Mouse (Mus musculus): ENCODE measurements around the gene Elmo1. TPM values are rescaled to one million over a fixed set of nuclear protein-coding genes. Genes with fewer than 3 reads are reported as not detected.

Gene Elmo1
- total RNA-seq, 2 experiments from 2014 or later = 24.6 to 29.2 TPM

DNA sequence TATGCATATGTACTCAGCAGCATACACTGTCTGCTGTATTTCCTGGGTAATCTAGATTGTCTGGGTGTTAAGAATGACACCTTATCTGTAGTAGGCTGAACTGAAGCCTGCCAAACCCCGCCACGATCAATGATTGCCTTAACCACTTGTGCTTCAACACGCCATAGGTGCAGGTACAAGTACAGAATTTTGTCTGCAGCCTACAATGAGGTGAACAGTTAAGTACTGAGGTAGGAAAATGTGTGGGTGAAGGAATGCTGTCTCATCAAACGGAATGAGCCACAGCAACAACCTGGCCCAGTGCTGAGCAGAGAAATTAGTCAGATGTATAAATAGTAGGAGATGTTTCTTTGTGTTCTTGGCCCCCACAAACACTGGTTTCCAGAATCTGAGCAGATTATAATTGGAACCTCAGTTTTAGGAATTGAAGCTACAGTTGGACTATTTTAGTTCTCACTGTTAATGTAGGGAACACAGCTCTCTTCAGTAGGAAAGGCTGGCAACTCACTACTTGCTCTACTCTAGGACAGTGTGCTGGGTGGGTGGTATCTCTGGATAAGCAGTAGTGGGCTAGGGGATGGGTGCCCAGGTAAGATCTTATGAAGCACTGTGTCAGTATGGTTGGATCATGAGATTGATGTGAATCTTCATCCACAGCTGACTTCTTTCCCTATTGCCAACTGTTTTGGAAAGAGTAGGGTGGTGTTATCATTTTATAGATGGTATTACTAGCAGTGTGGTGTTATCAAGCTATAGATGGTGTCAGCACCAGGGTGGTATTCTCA, 4.7 kb downstream of the Elmo1 start:
- DNase-seq = no peak

DNA sequence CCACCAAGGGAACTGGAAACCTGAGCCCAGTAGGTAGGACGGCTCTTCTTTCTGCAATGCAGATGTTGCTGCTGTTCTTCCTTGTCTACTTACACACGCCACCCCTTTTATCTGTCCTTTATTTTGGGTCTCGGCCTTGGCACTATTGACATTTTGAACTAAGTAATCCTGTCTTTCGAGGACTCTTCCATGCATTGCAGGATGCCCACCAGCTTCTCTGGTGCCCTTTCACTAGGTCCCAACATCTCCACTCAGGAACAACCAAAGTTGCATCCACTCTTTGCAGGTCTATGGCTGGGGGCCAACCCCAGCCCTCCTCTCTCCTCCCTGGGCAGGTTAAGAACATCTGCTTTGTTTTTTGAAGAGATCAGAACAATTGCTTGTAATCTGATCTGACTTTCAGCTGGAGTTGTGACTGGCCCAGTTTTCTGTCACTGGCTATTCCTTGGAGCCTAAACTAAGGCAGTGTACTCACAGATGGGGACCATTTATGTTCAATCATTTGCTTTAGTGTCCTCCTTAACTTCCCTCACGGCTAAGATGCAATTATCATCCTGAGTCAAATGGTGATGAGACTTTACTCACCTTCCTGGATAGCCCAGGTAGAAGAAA, 6.7 kb downstream of the Elmo1 start:
- DNase-seq = no peak

- DNase-seq = no peak
Measured at GRCm38 (mm10) chr13:20097934-20098593, 7.7 kb downstream of the Elmo1 start.

DNA sequence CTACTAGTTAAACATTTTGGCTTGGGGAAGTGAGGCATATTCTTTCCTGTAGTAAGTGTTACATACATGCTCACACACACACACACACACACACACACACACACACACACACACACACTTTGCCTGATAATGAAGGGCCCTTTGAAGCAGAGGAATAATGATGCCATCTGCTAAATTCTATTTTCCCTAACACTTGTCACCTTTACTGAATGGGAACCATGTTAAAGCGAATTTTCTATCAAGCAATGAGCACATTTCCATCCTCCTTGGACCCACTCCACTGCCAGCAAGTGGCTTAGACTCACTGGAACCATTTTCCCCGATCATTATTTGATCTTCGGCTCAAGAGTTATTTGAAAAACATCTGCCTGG, 8.2 kb downstream of the Elmo1 start:
- DNase-seq = no peak

DNA sequence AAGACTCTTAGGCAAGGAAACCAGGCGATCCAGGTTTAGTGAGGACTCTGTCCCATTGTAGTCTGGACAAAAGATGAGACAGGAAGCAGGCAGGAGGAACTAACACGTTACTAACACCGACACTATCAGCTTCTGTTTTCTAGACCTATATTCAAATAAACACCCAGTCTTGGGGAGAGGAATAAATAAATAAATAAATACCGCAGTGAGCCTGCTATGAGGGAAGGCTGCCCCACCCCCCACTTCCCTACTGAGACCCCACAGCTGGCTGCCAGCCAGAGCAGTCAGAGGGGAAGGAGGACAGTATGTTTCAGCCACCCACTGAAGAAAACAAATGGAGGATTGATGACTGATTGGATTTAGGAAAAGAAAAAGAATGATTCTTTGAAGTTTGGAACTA, 9.2 kb downstream of the Elmo1 start:
- no peak for DNase-seq

GRCm38 (mm10) chr13:20100357-20100756, 10.0 kb downstream of the Elmo1 start:
- no peak for DNase-seq

DNA sequence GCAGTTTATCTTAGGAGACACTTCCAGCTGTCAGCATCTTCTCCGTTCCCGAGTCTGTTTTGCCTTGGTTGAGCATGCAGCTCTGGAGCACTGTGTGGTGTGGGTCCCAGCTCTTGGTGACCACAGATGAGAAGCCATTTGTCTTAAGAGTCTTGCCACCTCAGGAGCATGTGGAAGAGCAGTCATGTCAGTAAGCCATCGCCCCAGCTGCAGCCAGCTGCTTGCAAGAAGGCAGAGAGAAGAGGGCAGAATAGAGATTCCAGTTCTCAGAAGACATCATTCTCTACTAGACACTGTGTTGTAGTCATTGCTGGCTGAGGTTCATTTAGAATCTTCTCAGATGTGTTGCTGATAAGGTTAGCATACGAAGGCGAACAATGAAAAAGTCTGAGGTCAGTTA, 11.3 kb downstream of the Elmo1 start:
- no peak for DNase-seq

DNA sequence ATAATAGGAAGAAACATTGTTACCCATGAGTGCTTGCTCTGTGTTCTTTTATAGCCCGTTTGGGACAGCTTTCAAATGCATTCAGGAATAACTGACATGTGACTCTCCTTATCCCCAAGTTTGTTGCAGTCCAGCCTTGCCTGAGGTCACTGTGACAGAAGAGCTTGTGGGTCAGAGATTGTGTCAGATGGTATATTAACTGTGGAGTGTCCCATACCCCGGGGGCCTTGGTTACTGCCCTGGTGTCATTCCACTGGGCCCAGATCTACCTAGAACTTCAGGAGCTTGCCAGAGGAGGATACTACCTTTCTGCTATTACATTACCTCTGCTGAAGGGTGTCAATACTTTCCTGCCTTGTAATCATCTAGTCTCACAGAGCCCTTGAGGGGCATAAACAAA, 14.4 kb downstream of the Elmo1 start:
- no peak for DNase-seq

DNA sequence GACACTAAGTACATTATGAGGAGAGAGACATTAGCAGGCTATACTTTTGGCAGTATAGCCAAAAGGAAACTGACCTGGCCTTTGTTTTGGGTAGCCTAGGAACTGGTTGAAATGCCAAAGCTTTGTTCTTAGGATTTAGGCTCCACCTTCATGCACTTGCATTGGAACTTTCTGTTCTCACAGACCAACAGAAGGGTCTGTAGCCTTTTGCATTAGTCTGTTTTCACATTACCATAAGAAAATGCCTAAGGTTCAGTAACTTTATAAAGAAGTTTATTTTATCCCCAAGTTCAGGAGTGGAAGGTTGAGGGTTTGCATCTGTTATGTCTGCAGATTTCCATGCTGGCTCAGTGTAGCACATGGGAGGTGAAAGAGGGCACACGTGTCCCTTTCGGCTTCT, 15.6 kb downstream of the Elmo1 start:
- DNase-seq = no peak

- DNase-seq = no peak
Measured at GRCm38 (mm10) chr13:20107953-20108498, 17.6 kb downstream of the Elmo1 start.

GRCm38 (mm10) chr13:20108956-20109355, 18.6 kb downstream of the Elmo1 start:
- DNase-seq = no peak

DNA sequence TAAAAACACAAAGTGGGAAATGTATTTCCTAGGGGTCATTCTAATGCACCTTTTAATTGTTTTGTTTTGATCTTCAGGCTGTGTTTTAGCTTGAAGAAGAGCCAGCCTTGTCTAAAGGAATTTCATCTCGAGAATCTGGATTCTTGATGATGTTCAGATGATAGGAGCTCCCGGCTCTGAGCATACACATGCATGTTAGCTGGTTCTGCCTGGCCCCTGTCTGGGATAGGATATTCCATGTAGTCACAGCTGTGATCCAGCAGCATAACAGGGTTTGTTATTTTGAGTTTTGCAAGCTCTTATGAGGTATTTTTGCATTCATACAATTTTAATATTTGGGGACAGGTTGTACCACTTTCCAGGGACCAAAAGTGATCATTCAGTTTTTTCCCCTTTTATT, 19.1 kb downstream of the Elmo1 start:
- no peak for DNase-seq

GRCm38 (mm10) chr13:20109987-20110680, 19.7 kb downstream of the Elmo1 start:
- DNase-seq = no peak

DNA sequence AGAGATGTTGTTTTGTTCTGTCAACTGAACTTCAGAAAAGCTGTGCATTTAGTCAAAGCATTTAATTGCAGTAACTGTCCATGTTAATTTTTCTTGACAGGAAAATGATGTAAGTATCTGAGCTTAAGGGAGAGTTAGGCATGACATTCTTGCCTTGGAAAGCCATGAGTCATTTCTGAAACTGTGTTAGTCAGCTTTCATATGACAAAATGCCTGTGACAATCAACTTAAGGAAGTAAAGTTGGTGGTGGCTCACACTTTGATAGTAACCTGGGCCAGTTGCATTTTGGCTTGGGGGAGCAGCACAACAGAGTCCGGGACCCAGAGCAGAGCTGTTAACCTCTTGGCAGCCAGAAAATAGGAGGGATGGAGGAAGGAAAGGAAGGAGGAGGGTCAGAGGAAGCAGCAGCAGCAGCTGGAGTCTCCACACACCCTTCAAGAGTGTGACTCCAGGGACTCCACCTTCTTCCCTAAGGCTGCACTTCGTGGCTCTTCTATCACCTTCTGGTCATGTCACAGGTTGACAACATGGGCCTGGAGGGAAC, 20.9 kb downstream of the Elmo1 start:
- DNase-seq = no peak

DNA sequence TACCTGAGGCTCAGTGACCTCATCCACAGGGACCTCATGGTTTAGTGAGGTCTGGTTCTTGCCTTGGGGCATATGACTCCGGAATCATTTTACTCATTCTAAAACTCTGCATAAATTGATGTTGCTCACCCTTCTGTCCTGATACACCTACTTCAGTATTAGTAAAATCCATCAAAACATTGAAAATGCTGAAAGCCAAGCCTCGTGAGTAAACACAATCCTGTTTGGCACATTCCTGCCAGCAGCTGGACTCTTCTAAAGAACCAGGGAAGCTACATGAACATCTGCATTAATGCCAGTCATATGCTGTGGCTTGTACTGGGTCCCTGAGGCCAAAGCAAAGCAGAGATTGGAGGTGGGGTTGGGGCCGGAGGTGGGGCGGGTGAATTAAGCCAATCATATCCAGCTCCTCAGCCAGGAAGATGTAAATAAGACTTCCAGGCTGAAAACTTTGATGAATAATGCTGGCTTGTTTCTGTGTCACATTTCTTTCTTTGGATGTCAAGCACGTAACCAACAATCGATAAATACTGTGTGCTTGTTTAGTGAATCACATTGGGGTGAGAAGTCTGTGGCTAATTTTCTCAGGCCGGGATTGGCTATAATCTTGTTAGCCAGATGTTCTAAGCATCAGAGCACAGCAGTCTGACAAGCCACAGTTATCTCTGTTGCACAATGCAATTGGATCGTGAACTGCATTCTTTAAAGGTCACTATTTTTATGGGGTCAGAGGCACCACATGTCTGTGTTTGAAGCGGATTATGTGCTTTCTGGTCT, 24.9 kb downstream of the Elmo1 start:
- no peak for DNase-seq

GRCm38 (mm10) chr13:20116019-20116418, 25.6 kb downstream of the Elmo1 start:
- DNase-seq = no peak

DNA sequence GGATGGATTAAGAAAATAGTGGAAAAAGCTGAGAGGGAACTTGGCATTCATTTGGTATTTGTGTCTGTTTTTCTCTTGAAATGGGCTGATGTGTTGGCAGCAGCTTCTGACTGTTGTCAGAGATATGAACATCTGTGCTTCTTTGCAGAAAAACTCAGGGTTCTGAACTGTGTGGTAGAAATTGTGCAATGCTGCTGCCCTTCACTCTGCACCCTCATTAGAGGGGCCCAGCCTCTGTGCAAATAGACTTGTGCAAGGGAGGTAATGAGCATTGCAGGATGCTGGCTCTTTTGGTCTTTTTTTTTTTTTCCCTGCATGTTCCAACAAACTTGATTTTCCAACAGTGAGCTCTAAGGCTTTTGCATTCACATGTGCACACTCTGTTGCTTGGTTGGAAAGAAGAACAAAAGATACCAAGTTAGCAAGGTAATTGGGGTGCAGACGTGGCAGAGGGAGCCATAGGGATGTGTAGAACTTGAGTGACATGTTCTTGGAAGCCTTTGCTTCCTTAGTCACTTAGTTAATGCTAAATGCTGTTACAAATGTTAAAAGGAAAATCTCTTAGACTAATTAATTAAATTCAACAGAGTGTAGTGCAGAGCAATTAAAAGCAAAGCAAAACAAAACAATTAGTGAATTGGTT, 26.6 kb downstream of the Elmo1 start:
- no peak for DNase-seq

DNA sequence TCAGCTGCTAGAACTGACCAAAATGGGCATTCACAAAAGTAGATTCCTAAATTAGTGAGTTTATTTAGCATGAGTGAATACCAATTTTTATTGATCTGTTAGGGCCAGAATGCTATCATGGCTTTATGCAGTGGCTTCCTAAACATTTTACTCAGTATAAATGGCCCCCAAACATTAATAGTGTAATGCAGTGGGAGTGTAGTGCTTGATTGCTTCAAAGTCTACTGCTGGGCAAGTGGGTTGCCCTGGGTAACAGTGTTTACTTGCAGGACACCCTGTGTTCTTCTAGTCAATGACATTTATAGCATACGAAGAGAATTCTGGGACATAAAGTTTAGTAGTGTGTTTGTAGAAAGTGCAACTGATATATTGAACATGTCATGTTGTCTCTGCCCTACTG, 27.3 kb downstream of the Elmo1 start:
- no peak for DNase-seq

DNA sequence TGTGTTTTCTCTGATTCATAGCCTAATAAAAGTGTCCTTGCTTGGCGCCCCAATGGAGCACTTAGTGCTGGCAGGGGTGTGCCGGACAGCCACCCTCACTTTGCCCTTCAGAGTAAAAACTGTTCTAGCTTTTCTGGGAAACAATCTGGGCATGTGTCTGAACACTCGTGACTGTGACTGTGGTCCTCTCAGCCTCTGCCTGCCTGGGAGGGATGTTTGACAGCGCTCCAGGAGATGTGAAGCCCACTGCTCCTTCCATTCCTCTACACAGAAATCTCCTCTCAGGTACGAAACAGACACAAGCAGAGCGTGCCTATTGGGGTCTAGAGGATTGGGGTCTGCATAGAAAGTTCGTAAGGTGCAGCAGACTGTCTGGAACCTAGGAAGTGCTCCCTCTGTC, 28.5 kb downstream of the Elmo1 start:
- DNase-seq = no peak

DNA sequence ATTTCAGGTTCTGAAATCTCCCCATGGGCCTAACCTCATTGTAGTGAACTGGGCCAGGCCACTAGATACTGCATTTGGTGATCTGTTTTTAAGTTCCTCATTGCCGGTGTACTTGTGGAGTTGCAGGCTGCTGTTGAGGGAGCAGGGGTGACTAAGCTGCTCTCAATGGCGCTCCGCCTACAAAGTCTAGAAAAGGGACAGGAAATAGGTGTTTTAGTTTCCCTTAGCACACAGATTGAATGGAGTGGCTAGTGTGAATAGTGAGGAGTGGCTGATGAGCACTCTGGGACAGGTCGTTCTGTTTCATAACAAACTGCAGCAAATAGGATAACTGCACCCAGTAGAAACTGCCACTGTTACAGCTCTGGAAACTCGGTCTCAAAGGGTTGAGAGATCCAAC, 30.3 kb downstream of the Elmo1 start:
- DNase-seq = no peak

GRCm38 (mm10) chr13:20121385-20122043, 31.1 kb downstream of the Elmo1 start:
- no peak for DNase-seq
